Mouse (Mus musculus) retina, adult 2 months (tissue): ENCODE data around the gene Tspoap1.

Source experiments
- DNase-seq: peaks from one replicate; pipeline ENCODE4 v3.0.0-alpha.2; 2012; ENCODE audit warnings: low read depth, low spot score

Gene Tspoap1

DNA sequence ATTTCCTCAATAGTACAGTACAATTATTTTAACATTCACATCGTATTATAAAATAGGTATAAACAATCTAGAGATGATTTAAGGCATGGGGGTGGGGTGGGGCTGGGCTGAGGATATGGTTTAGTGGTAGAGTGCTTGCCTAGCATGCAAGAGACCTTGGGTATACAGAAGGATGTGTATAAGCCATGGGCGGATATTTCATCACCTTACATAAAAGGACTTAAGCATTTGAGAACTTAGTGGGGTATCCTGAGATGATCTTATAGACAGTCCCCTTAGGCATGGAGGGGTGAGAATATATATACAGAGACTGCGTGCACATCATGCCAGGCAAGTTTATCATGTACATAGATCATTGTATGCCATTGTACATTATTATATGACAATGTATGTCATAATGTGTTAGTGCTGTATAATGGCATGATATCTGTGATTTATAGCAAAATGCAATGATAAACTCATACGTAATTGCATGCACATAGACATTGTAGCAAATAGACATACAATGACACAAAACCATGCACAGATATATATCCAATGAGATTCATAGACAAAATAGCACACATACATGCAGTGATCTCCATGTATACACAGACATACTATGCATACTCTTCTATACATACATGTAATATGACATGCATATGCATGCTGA, 1.3 kb upstream of the Tspoap1 start:
- no peak for DNase-seq

DNA sequence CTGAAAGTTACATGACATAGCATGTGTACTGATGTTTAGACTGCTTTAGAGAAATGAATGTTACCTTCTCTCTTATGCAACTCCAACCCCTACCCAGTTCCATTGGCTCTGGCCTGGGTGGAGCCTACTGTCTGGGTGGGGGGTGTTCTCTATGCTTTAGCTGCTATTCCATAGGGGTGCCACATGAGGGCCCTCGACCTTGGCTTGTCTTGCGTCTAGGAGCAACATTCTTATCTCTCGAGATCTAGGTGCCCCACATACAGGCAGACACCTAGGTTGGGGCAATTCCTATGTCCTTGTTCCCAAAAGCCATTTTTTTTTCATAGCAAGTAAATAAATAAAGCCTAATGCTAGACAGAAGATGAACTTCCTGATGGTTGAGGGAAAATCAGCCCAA, 734 bp upstream of the Tspoap1 start:
- no peak for DNase-seq

DNA sequence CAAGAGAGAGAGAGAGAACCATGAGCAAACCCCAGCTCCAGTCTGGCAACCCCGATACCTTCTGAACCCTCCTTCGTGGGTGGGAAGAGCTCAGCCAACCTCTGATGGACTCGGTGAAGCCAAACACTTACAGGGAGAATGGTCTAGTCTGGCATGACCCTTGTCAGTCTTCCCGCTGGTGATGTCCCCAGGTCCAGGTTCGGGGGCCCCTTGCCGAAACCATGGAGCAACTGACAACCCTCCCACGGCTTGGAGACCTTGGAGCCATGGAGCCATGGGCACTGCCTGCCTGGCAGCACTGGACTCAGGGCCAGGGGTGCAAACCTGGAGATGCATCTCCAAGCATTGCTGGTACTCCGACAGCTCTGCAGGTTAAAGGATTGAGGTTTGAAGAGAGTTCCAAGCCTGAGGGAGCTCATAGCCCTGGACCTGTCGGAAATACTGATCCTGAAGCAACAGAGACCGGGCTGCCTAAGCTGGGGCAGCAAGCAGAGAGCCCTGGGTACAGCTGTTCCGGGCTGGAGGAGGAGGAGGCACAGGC, 910 bp downstream of the Tspoap1 start:
- DNase-seq = no peak

DNA sequence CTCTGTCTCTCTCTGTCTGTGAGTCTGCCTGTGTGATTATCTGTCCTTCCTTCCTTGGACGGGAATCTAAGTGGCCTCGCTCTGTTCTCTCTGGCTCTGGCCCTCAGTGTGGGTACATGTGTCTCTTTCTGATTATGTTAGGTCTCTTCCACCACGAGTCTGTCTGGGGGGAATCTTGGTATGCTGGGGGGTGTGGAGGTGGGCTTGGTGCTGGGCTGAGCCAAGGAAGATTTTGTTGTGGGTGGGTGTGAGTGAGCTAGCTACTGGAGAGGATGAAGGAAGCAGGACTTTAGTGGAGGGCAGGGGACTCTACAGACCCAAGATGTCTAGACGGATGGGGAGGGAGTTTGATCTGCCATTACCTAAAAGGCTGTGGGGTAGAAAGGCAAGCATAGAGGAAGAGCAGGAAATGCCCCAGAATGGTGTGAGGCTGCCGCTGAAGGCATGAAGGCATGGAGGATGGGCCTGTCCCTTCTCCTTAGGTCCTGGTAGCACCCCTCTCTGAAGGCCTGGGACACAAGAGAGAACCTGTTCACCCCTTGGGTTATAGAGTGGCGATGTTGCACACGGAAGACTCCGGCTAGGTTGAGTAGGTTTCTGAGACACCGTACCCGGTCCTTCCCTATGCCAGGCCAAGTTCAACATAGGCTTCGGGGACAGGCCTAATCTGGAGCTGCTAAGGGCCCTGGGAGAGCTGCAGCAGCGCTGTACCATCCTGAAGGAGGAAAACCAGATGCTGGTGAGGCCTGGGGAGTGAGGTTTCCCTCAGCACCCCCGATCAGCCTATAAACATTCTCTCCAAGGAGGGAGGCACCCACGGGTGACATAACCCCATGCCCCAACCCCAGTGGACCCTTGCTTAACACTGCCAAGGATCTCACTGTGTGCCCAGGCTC, 1.7 kb downstream of the Tspoap1 start:
- DNase-seq = no peak

DNA sequence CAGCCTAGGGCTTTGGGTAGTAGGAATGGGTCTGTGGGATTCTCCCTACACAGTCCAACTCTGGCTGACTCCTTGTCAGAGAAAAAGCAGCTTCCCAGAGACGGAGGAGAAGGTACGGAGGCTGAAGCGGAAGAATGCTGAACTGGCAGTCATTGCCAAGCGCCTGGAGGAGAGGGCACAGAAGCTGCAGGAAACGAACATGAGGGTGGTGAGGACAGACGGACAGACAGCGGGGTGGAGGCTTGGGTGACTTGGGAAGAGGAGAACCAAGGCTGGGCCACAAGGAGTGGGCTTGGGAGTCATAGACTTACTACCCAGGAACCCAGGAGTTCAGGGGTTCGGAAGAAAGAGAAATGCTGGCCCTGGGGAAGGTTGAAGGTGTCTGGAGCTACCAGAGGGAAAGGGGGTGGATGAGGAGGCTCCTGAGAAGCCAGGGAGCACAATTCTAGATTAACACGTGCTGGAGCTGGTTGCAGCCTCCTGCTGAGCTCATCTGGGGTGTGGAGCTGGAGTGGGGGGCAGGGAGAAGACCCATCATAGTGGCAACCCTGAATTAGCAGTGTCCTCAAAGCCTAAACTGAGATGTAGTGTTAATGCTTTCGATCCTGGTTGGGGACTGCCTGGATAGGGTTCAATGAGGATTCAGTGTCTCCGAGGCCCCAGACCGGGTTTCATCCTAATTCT, 2.5 kb downstream of the Tspoap1 start:
- no peak for DNase-seq

DNA sequence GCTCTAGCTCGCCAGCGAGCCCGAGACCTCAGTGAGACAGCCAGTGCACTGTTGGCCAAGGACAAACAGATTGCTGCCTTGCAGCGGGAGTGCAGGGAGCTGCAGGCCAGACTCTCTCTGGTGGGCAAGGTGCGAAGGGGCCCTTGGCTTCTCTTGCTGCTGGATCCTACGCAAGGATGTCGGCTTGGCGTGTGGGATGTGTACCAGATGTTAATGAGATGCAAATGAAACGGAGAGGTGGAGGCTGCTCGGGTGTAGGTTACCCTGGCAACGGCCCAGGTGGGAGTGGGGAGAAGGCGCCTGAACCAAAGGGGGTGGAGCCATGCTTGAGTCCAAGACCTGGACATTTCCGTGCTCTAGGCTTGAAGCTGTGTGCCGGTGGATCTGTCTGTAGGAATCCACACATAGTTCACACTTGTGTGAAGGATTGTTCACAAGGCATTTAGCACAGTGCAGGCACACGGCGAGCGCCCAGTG, 3.2 kb downstream of the Tspoap1 start:
- DNase-seq = no peak

DNA sequence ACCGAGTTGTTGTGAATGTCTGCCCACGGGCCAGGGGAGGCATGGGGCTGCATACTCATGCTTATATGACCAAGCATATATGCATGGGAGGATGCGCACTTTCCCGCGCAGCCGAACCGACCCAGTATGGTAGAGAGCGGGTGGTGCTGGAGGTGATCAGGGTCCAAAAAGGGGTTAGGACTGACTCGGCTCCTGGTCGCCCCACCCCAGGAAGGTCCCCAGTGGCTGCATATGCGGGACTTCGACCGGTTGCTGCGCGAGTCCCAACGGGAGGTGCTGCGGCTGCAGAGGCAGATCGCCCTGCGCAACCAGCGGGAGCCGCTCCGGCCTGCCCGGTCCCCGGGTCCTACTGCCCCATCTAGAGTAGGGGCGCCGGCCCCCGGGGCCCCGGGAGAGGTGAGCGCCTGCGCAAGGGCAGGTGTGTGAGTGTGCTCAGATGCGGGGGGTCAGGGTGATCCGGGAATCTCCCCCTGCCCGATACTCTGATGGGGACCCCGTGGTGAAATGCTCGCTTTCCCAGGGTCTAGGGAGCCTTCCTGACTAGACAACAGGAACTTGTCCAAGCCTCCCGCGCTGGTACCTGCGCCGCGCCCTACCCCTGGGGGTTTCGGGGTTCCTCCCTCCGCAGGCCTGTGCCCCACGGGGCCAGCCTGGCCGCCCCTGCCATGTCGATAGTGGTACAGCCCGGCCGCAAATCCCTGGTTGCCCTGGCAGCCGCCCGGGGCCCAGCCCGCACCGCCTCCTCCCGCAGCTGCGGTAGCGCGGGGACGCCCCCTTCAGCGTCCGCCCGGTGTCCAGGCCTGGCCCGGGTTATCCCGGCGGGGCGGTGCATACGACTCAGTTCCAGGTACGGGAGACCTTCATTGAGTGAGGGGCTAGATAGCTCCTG, 3.9 kb downstream of the Tspoap1 start:
- peak; percentile 64 for DNase-seq

DNA sequence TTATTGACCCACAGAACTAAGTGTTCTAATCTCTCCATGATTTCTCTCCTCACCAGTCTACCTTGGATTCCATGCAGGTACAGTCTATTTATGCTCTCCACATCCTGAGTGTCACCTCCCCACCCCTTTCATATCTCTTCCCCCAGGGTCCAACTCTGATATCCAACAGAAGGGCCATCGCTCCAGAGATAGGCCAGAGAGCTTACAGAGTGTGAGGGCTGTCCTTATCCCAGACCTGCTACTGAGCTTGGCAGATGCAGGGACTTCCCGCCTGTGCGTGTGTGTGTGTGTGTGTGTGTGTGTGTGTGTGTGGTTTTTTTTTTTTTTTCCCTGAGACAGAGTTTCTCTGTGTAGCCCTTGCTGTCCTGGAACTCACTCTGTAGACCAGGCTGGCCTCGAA, 8.4 kb downstream of the Tspoap1 start:
- no peak for DNase-seq

DNA sequence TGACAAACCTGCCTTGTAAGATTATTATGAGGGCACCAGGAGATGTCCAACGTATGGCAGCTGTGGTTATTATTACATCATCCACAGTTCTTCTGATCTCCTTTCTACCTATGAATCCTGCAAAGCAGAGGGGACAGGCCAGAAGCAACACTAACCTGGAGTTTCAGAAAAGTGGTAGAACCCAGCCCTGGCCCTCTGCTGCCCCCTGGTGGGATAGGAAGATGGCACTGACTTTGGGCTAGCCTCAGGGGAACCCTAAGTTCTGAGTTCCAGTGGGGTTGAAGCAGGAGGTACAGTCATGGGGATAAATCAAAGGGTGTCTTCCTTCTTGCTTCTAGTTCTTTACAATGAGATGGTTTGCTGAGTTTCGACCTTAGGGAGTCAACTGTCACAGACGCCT, 10.6 kb downstream of the Tspoap1 start:
- DNase-seq = no peak

DNA sequence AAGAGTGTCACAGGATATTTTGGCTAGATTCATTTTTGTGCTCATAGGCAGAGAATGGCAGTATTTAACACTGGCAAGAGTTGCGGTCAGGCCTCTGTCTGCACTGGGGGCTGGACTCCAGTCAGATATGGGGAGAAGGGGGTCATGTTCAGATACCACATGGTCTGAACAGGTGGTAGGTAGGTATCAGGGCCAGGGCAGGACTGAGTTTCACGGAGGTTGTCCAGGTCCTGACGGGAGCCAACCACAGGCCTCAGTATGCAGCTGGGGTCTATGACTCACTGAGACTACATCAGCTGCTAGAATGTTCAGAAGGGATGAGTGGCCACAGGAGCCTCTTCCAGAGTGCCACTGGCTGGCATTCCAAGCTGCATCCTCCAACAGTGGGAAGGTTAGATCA, 12.0 kb downstream of the Tspoap1 start:
- DNase-seq = no peak

DNA sequence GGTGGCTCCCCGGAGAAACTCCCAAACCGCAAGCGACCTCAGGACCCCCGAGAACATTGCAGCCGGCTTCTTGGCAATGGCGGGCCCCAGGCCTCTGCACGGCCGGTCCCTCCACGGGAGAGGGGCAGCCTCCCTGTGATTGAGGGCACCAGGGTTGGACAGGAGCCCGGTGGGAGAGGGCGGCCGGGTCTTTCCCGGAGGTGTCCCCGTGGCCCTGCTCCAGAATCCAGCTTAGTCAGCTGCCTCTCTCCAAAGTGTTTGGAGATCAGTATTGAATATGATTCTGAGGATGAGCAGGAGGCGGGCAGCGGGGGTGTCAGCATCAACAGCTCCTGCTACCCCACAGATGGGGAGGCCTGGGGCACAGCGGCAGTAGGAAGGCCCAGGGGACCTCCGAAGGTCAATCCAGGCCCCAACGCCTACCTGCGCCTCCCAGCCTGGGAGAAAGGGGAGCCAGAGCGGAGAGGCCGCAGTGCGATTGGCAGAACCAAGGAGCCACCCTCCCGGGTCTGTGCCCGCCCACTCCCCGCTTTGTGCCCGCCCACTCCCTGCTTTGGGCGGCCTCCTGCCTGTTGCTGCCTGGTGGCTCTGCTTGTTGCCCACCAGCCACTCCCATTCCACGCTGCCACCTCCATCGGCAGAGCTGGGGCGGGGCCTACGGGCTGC, 17.9 kb downstream of the Tspoap1 start:
- DNase-seq = no peak

DNA sequence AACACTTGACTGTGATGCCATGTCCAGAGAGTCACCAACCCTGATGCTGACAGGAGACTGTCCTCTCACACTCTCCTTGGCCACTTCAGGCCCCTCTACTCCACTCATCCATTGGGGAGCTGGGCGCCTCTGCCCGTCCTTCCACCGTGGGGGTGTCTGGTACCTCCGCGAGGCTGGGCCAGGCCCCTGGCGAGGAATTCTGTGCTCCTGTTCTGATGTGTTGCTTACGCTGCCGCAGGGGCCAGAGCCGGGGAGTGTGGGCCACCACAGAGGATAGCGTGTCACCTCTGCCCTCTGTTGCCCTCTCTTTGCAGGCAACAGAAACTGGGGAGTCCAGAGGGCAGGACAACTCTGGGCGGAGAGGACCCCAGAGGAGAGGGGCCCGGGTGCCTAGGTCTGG, 18.6 kb downstream of the Tspoap1 start:
- no peak for DNase-seq

DNA sequence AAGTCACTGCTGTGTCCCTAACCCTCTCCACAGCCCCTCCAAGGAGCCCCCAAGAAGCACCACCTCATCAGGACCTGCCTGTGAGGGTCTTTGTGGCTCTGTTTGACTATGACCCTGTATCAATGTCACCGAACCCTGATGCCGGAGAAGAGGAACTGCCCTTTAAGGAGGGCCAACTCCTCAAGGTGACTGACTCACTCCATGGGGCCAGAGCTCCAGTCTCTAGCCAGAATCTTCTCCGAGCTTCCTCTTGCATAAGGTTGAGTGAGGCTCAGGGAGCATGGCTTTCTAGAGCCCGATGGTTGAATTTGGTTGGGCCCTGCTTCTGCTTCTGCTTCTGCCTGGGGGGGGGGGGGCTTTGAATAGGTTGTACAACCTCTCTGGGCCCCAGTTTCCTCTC, 19.1 kb downstream of the Tspoap1 start:
- DNase-seq = no peak

DNA sequence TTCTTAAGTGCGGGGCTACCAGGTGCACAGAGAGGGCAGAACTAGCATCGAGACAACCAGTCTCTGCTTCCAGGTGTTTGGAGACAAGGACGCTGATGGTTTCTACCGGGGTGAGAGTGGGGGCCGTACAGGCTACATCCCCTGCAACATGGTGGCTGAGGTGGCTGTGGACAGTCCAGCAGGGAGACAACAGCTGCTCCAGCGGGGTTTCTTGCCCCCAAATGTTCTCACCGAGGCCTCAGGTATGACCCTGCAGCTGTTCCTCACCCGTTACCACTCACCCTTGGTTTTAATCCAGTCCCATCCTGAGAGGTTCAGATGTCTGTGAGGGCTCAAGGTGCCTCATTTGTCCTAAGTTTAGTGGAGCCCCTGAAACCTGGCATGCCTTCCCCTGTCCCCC, 19.8 kb downstream of the Tspoap1 start:
- no peak for DNase-seq

DNA sequence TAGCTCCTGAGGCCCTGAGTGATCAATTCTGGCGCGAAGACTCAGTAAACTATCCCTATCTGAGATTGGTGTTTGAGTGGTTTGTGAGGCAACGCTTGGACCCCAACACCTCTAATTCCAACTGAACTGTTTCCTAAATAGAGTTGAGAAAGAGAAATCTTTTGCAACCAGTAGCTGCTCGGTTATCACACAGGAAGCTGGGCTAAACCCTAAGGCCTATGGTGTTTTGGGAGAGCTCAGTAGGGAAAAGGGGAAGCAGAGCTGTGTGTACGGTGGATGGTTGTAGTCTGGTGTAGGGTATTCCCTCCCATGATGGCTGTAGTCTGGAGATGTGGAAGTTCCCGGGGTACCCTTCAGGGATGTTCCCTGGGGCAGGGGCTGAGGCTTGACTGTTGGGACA, 29.7 kb downstream of the Tspoap1 start:
- no peak for DNase-seq

DNA sequence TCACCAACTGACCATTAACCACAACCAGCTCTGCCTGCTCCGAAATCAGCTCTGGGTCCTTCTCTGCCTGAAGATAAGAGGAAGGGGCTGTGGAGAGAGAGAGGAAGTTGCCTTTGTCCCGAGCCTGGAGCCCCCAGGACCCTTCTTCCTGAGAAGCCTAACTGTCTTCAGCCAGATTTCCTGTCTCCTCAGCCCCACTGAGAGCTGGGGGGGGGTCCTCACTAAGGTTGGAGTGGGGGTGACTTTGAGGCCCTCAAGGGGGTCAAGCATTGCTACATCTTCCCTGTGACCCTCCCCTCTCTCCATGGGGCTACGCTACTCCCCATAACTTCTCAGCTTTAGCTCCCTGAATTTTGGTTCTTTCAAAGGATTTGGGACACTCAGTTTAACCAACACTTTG, 33.1 kb downstream of the Tspoap1 start, which contains the start of gene Mpo:
Gene Mpo (plus strand): TSS at position 122 of the 400 bp plus-strand sequence.
- no peak for DNase-seq

DNA sequence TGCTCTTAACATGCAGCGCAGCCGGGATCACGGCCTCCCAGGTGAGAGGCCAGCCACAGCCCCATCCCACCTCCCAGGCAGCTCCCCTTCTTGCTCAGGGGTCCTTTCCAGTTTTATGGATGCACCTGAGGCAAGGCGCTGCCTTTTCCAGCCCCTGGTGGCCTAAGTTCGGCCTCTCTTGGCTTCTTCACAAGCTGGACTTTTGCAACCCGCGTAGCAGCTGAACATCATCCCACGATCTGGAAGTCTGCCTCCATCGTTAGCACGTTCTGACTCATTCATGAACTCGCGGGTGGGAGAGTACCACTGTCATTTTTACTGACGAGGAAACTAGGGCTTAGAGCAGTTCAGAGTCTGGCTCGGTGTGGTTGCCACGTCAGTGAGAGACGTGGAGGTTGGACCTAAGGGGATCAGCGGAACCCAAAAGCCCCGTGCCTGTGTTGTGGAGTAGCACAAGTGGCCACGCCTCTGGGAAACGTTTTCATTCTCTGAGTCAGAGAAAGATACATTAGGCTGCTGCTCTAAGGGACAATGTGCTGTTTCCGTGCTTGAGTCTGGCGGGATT, 41.5 kb downstream of the Tspoap1 start:
- no peak for DNase-seq

DNA sequence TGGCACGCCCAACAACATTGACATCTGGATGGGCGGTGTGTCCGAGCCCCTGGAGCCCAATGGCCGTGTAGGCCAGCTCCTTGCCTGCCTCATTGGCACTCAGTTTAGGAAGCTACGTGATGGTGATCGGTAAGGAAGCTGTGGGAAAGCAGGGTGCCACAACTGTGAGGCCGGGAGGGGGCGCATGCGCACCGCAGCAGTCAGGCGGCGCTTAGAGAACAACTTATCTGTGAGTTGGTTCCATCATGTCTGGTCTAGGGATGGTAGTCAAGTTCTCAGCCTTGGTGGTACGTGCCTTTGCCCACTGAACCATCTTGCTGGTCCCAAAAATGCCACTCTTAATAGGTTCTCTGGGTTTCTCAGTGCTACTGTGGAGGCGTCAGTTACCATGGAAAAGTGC, 42.3 kb downstream of the Tspoap1 start:
- DNase-seq = no peak

DNA sequence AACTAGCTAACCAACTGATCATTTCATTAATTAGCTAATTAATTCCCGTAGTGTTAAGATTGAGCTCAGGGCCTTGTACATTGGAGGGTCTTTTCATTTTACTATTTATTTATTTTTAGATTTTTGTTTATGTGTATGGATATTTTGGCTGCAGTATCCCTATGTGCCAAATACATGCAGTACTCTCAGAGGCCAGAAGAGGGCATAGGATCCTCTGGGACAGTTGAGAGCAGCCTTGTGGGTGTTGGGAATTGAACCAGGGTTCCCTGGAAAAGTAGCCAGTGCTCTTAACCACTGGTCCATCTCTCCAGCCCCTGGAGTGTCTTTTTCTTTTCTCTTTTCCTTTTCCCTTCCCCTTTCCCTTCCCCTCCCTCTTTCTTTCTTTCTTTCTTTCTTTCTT, 45.1 kb downstream of the Tspoap1 start:
- DNase-seq = no peak

DNA sequence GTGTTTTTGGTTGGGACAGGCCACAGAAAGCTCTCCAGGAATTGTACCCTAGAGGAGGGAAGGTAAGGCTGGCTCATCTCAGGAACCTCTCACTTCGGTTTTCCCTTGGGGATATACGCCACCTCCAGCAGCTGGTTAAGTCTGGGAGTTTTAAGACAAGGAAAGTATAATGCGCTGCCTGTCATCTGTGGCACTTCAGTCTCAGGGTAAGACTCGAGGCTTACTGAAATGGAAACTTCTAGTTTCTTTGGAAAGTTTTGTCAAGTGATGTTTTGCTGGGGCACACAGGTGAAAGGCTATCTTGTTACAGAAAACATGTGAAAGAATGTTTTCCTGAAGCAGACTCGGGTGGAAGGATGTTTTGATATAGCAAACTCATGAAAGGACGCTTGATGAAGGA, 47.1 kb downstream of the Tspoap1 start:
- no peak for DNase-seq
